Mouse (Mus musculus) right cerebral cortex, postnatal 25 days (tissue): Measurements from ENCODE around the gene Etfbkmt.
"Not testable (repeated sequence)": the region's sequence is repeated elsewhere in the genome, so short reads cannot be mapped to it uniquely, and the experiment has no call there.

Experiments used
- DNase-seq: peaks from one replicate; pipeline ENCODE4 v3.0.0; 2022

The Etfbkmt gene

DNA sequence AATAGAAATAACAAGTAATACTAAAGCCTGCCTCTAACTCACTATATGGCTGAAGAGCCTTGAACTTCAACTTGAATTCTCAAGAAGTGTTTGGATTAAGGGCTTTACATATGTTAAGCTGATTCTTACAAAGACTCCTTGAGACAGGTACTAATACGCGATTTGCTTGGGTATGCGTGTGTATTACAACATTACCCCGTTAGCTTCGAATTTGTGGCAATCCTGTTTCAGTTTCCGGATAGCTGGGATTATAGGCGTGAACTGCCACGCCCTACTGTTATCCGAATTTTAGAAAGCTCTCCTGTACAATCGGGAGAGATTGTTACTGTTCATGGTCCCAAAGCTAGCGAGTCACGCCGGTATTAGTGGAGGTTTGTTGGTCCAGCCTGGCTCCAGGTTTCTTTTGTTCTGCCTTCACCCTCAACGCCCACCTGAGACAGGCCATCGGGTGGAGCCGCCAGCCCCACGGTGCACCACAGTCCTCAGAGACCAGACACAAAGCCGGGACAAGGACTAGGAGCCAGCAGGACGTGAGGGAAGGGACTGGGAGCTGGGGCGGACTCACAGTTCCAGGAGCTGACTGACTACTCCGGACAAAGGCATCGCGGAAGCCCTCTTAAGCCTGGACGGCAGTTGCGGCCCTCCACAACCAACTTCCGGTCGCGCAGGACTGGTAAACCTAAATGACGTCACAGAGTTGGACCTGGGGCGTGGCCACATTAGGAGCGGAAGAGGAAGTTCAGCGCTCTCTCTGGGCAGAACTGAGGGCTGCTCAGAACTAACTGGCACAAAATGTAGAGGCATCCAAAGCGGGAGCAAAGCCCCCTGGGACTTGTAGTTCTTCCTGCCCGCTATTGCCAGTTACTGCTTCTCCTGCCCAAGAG lies 48.6 kb downstream of the Etfbkmt start, which contains the start of gene Amn1:
Gene Amn1, minus strand, starts transcription at position 672 of the 884 bp plus-strand sequence.
- DNase-seq: peak; percentile 95

GRCm38 (mm10) chr6:149188925-149189257 lies 49.2 kb downstream of the Etfbkmt start:
- DNase-seq: no peak

DNA sequence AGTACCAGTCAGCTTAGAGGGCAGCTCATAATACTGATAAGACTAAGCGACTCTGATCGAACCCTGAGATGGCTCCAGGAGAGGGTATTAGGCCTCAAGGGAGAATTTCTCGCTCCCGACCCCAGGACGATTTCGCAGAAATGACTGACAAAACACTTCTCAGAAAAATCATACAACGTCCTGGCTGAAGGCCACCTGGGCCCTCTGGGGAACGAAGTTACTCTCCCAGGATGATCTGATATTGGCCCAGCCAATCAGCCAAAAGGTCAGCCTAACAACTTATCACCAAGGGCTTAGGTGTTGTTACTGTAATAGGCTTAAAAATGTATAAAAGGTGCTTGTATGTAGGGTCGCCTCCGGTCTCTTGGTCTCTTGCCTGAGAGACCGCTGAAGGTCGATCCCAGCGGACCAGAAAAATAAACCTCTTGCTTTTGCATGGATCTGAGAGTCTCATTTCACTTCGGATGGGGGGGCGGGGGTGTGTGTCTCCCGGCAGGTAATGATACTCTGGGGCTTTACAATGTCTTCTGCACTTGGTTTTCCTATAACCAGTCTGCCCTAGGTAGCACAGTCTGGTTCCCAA lies 49.8 kb downstream of the Etfbkmt start:
- DNase-seq: no peak

DNA sequence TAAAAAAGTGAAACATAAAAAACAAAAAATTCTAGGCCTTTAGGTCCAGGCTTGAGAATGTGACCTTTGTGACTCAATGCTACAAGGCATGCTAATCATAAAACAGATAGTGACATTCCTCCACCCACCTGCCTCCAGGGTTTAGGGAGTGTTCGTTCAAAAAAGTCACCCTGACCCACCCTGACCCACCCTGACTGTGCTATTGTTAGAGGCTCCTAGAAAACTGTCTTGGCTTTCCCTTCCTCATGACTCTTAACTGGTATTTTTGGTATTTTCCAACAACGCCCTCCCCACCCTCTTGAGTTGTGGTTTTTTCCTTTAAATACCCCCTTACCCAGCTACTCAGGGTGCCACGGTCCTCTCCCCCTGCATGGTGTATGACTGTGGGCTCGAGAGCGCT lies 52.3 kb downstream of the Etfbkmt start:
- not testable (repeated sequence) for DNase-seq

DNA sequence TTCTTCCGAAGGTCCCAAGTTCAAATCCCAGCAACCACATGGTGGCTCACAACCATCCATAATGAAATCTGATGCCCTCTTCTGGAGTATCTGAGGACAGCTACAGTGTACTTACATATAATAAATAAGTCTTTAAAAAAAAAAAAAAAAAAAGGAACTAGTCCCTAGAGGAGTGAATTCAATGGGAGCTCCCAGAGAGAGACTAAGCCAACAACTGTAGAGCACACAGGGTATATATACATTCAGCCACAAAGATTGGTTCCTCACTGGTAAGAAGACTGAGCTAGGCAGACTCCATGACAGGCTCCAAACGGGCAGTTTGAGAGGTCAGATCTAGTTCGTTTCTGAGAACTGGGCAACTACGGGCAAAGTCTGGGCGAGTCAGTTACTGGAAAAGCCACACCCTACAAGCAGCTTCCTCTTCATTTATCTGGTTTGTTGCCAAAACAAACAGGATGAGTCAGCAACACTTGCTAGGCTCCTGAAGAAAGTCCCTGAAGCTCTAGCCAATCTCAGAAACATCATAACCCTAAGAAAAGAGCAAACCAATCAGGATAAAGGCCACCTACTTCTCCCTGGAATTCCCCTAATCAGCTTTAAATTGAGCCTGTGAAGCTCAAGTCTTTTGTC lies 53.7 kb downstream of the Etfbkmt start:
- no peak for DNase-seq

GRCm38 (mm10) chr6:149197116-149197515 lies 57.5 kb downstream of the Etfbkmt start:
- no peak for DNase-seq

GRCm38 (mm10) chr6:149198572-149198971 lies 58.9 kb downstream of the Etfbkmt start:
- DNase-seq: no peak
